Mouse (Mus musculus) lung, adult 2 months (tissue): Measurements from ENCODE around the gene Lrrn4cl. TPM values are rescaled to one million over a fixed set of nuclear protein-coding genes. Genes with fewer than 3 reads are reported as not detected.

ENCODE experiments used
- DNase-seq: peaks from one replicate; pipeline ENCODE4 v3.0.0; 2022
- H3K4me1 ChIP-seq: fragments of 200-500 bp; 2 replicates; pipeline ENCODE4 v1.6.1; 2011; ENCODE audit warnings: low read length; ENCODE audit not compliant: control insufficient read depth, insufficient read depth
- H3K4me3 ChIP-seq: fragments of 200-500 bp; replicated peaks from 2 replicates; pipeline ENCODE3; 2011; ENCODE audit warnings: low read depth, mild to moderate bottlenecking, control low read depth, low read length; ENCODE audit errors: extremely low read depth
- CTCF ChIP-seq: fragments of 200-500 bp; IDR thresholded peaks from 2 replicates; pipeline ENCODE4 v1.5.1; 2011; ENCODE audit warnings: mild to moderate bottlenecking, low read length, control low read depth; ENCODE audit not compliant: insufficient read depth
- POLR2A ChIP-seq: fragments of 200-500 bp; IDR thresholded peaks from 2 replicates; pipeline ENCODE4 v1.6.1; 2011; ENCODE audit warnings: low read depth, mild to moderate bottlenecking, control low read depth, low read length, borderline replicate concordance; ENCODE audit errors: extremely low read depth
- WGBS: fragments of 180-500 bp; shearing (Covaris S2); methylation state at CpG from one replicate; pipeline ENCODE4 v1.1.7; 2018; 5-methylcytosine and 5-hydroxymethylcytosine counted together
- polyA plus RNA-seq: library from polyadenylated mRNA; depleted of rRNA; stranded (reverse); fragments of >200 nt; gene quantifications from 2 replicates; pipeline ENCODE4 v1.2.3, GENCODE M21; 2012

Lrrn4cl gene
- polyA plus RNA-seq, 1 experiment, result 3.4 TPM

GRCm38 (mm10) chr19:8837251-8837791 lies 13.2 kb upstream of the Lrrn4cl start, which contains the start of gene Bscl2:
Gene Bscl2, plus strand, starts transcription at chr19:8837467.
- under 1% methylated on average over 38 of the region's 38 CpGs for WGBS
- peak; percentile 69 for TF ChIP-seq POLR2A
- TF ChIP-seq CTCF, result peak; percentile 32; the same call in 1 of the 2 replicates
- peaks cover 8% of the 10 kb centered on the region; the same call in 1 of the 2 replicates for H3K4me1 ChIP-seq
- H3K4me3 ChIP-seq, result peak within 1 kb of the TSS; percentile 72
- peak; percentile 86 for DNase-seq

- H3K4me3 ChIP-seq, result peak overlapping the region; percentile 72
- peaks cover 8% of the 10 kb centered on the region; the same call in 1 of the 2 replicates for H3K4me1 ChIP-seq
- 20% methylated on average over 15 of the region's 15 CpGs for WGBS
- DNase-seq, result no peak
- TF ChIP-seq POLR2A, result no peak
- no peak for TF ChIP-seq CTCF
These were observed 12.4 kb upstream of the Lrrn4cl start for GRCm38 (mm10) chr19:8838041-8838730.

GRCm38 (mm10) chr19:8839103-8839907 lies 11.3 kb upstream of the Lrrn4cl start, which contains the start of gene Gng3:
Gene Gng3, minus strand, starts transcription at chr19:8839194.
- WGBS, result 81% methylated on average over 11 of the region's 11 CpGs
- TF ChIP-seq CTCF (no peak), POLR2A (no peak)

GRCm38 (mm10) chr19:8839908-8840791 lies 10.4 kb upstream of the Lrrn4cl start:
- 27% methylated on average over 29 of the region's 29 CpGs for WGBS
- peak overlapping the region; percentile 74 for H3K4me3 ChIP-seq
- no peak for TF ChIP-seq CTCF
- peak; percentile 65; the same call in 1 of the 2 replicates for TF ChIP-seq POLR2A
- H3K4me1 ChIP-seq, result peaks cover 8% of the 10 kb centered on the region; the same call in 1 of the 2 replicates
- DNase-seq, result peak; percentile 75

More at GRCm38 (mm10) chr19:8839103-8839907, 11.3 kb upstream of the Lrrn4cl start, which contains the start of gene Gng3:
- no peak for DNase-seq
- Histone ChIP-seq H3K4me3 (peak within 1 kb of the TSS; percentile 72), H3K4me1 (peaks cover 8% of the 10 kb centered on the region; the same call in 1 of the 2 replicates)

GRCm38 (mm10) chr19:8841012-8841411 lies 9.6 kb upstream of the Lrrn4cl start:
- no peak for DNase-seq
- H3K4me3 ChIP-seq, result no peak overlapping the region
- H3K4me1 ChIP-seq, result peaks cover 8% of the 10 kb centered on the region; the same call in 1 of the 2 replicates
- TF ChIP-seq POLR2A (no peak), CTCF (no peak)
- WGBS, result 84% methylated on average over 7 of the region's 7 CpGs

GRCm38 (mm10) chr19:8842961-8843360 lies 7.6 kb upstream of the Lrrn4cl start:
- H3K4me3 ChIP-seq, result no peak overlapping the region
- no peak for DNase-seq
- TF ChIP-seq CTCF (no peak), POLR2A (no peak)
- peaks cover 8% of the 10 kb centered on the region; the same call in 1 of the 2 replicates for H3K4me1 ChIP-seq
- 74% methylated on average over 6 of the region's 6 CpGs for WGBS

- WGBS, result 49% methylated on average over 5 of the region's 5 CpGs
- Histone ChIP-seq H3K4me3 (no peak overlapping the region), H3K4me1 (peaks cover 3% of the 10 kb centered on the region; the same call in 1 of the 2 replicates)
- peak; percentile 67 for DNase-seq
- no peak for TF ChIP-seq POLR2A
- TF ChIP-seq CTCF, result peak; percentile 51; the same call in 1 of the 2 replicates
These were observed 6.0 kb upstream of the Lrrn4cl start for GRCm38 (mm10) chr19:8844371-8845129.

GRCm38 (mm10) chr19:8848356-8848755 lies 2.2 kb upstream of the Lrrn4cl start:
- Histone ChIP-seq H3K4me3 (no peak overlapping the region), H3K4me1 (no peaks in the 10 kb centered on the region)
- WGBS, result 82% methylated on average over 5 of the region's 5 CpGs
- DNase-seq, result no peak
- no peak for TF ChIP-seq CTCF
- no peak for TF ChIP-seq POLR2A
